Mouse (Mus musculus): ENCODE data around the gene Rln3. TPM values are rescaled to one million over a fixed set of nuclear protein-coding genes. Genes with fewer than 3 reads are reported as not detected.

Gene Rln3
- total and polyA plus RNA-seq, 3 experiments = not detected

DNA sequence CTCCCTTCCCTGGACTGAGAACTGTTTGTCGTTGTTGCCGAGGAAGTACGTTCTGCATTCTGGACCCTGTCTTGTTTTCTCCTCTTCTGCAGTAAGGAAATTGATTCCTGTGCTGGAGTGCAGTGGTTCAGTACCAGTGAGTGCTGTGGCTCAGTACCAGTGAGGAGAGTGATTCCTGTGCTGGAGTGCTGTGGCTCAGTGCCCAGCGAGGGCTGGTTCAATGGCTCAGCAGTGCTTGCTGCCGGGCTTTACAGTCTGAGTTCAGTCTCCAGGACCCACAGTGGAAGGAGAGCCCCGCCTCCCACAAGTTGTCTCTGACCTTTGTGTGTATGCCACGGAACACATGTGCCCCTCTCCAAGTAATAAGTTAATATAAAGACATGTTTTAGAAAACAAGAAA lies 42.4 kb upstream of the Rln3 start:
- no peak overlapping the region for H3K4me3 ChIP-seq (replicated peaks in 1 of 3; ENCODE audit: low read depth in 2 of 3, low read length in 2 of 3, poor library complexity in 1 of 3)
- dilution Hi-C loops (cut with MboI; ENCODE audit: extremely low pct_ligation_motif_present, extremely low pct_unique_long_range_greater_than_20kb, low sequenced_read_pairs) = no loop called here
- no peaks in the 10 kb centered on the region for H3K9me3 ChIP-seq (replicated peaks; ENCODE audit: low read length)
- no peak overlapping the region for H3K9ac ChIP-seq (ENCODE audit: insufficient read depth, low read depth)
- H3K27ac ChIP-seq (ENCODE audit: insufficient read depth, low read depth) = no peak overlapping the region
- peaks cover 75 to 97% of the 10 kb centered on the region in 2 experiments for H3K36me3 ChIP-seq (replicated peaks in 1 of 2; ENCODE audit: control insufficient read depth in 1 of 2, insufficient read depth in 1 of 2, low read length in 1 of 2)
- H3K79me2 ChIP-seq (replicated peaks; ENCODE audit: control insufficient read depth, extremely low read depth, insufficient read depth, poor library complexity, severe bottlenecking) = no peaks in the 10 kb centered on the region
- H3K4me1 ChIP-seq (ENCODE audit: control insufficient read depth in 1 of 2, insufficient read depth in 2 of 2) = no peaks in the 10 kb centered on the region
- TF ChIP-seq ZNF384 (IDR thresholded peaks at IDR 0.05; ENCODE audit: low read depth, low read length) (no peak), CTCF (conservative IDR thresholded peaks at IDR 0.05 in 1 of 2, IDR thresholded peaks at IDR 0.05 in 1 of 2; ENCODE audit: low read depth in 2 of 2, low read length in 2 of 2) (no peak), TBP (conservative IDR thresholded peaks at IDR 0.05; ENCODE audit: low read depth, low read length) (no peak), BHLHE40 (IDR thresholded peaks at IDR 0.05; ENCODE audit: low read depth, low read length) (no peak), MAZ (IDR thresholded peaks at IDR 0.05; ENCODE audit: low read depth, low read length) (no peak), NELFE (IDR thresholded peaks at IDR 0.05; ENCODE audit: low read depth, low read length) (no peak), MYC (IDR thresholded peaks at IDR 0.05; ENCODE audit: low read depth, low read length) (no peak), MAX (IDR thresholded peaks at IDR 0.05; ENCODE audit: low read length) (no peak), CHD1 (IDR thresholded peaks at IDR 0.05; ENCODE audit: low read depth, low read length) (no peak), JUN (IDR thresholded peaks at IDR 0.05; ENCODE audit: insufficient read depth, low read depth, low read length) (no peak)
- in situ Hi-C loops (cut with MboI; ENCODE audit: low pct_ligation_motif_present, low pct_unique_long_range_greater_than_20kb, low sequenced_read_pairs) = no loop called here
- no peak for DNase-seq (ENCODE audit: extremely low read depth)
- H3K4me2 ChIP-seq (ENCODE audit: insufficient read depth, low read depth, poor library complexity, severe bottlenecking) = no peak overlapping the region
- no peaks in the 10 kb centered on the region for H3K27me3 ChIP-seq (replicated peaks)

DNA sequence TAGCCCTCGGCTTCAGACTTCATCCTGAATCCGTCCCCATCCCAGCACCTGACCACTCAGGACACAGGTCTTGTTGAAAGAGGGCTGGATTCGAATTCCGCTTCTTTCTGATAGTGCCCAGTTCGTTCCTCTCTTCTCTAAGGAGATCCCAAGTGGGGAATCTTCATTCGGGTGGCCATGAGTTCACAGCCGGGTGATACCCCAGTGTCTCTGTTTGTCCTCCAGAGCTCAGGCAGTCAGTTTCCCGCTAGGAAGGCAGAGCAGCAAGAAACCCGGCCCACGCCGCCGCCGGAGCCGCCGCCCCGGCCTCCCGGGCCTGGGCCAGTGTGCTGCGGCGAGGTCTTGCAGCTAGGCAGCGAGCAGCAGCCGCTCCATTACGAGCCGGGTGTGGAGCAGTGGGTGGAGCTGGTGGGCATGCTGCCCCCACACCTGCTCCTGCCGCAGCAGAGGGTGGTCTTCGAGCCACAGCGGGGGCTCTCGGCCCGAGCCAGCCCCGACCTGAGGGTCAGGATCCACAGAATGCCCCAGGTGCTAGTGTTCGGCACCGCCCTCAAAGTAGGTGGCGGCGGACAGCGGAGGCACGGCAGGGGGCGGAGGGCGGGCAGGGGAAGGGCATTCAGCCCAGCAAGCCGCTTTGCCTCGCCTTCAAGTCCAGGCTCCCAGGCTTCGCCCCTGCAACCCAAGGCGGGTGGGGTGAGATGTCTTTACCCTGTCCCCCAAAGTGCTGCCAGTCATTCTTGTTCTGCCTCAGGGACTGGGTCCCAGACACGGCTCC lies 39.7 kb upstream of the Rln3 start:
- peaks cover 78 to 97% of the 10 kb centered on the region in 2 experiments for H3K36me3 ChIP-seq (replicated peaks in 1 of 2; ENCODE audit: control insufficient read depth in 1 of 2, insufficient read depth in 1 of 2, low read length in 1 of 2)
- in situ Hi-C loops (cut with MboI; ENCODE audit: low pct_ligation_motif_present, low pct_unique_long_range_greater_than_20kb, low sequenced_read_pairs) = no loop called here
- no peak for TF ChIP-seq CHD1 (IDR thresholded peaks at IDR 0.05; ENCODE audit: low read depth, low read length)
- TF ChIP-seq E2F4 (IDR thresholded peaks at IDR 0.05; ENCODE audit: insufficient replicate concordance, low read depth, low read length) = no peak
- no peak for TF ChIP-seq USF2 (conservative IDR thresholded peaks at IDR 0.05; ENCODE audit: low read depth, low read length)
- no peak for TF ChIP-seq MAX (IDR thresholded peaks at IDR 0.05; ENCODE audit: low read length)
- TF ChIP-seq BHLHE40 (IDR thresholded peaks at IDR 0.05; ENCODE audit: low read depth, low read length) = no peak
- no peak for TF ChIP-seq TBP (conservative IDR thresholded peaks at IDR 0.05; ENCODE audit: low read depth, low read length)
- TF ChIP-seq KAT2A (IDR thresholded peaks at IDR 0.05; ENCODE audit: insufficient replicate concordance, low read length) = no peak
- TF ChIP-seq HCFC1 (IDR thresholded peaks at IDR 0.05; ENCODE audit: low read depth, low read length) = no peak
- TF ChIP-seq MAZ (IDR thresholded peaks at IDR 0.05; ENCODE audit: low read depth, low read length) = no peak
- no peak for TF ChIP-seq CTCF (conservative IDR thresholded peaks at IDR 0.05 in 1 of 2, IDR thresholded peaks at IDR 0.05 in 1 of 2; ENCODE audit: low read depth in 2 of 2, low read length in 2 of 2)
- no peak for TF ChIP-seq TCF12 (IDR thresholded peaks at IDR 0.05; ENCODE audit: low read depth, low read length)
- H3K4me2 ChIP-seq (ENCODE audit: insufficient read depth, low read depth, poor library complexity, severe bottlenecking) = no peak overlapping the region
- DNase-seq (ENCODE audit: extremely low read depth) = no peak
- no peaks in the 10 kb centered on the region for H3K27me3 ChIP-seq (replicated peaks)
- no peak overlapping the region for H3K9ac ChIP-seq (ENCODE audit: insufficient read depth, low read depth)
- no peak overlapping the region for H3K27ac ChIP-seq (ENCODE audit: insufficient read depth, low read depth)
- H3K79me2 ChIP-seq (replicated peaks; ENCODE audit: control insufficient read depth, extremely low read depth, insufficient read depth, poor library complexity, severe bottlenecking) = no peaks in the 10 kb centered on the region
- H3K4me3 ChIP-seq (replicated peaks in 1 of 3; ENCODE audit: low read depth in 2 of 3, low read length in 2 of 3, poor library complexity in 1 of 3) = no peak overlapping the region
- dilution Hi-C loops (cut with MboI; ENCODE audit: extremely low pct_ligation_motif_present, extremely low pct_unique_long_range_greater_than_20kb, low sequenced_read_pairs) = no loop called here
- no peaks in the 10 kb centered on the region for H3K4me1 ChIP-seq (ENCODE audit: control insufficient read depth in 1 of 2, insufficient read depth in 2 of 2)
- H3K9me3 ChIP-seq (replicated peaks; ENCODE audit: low read length) = no peaks in the 10 kb centered on the region
